Mouse (Mus musculus) ES-E14 (cell line): ENCODE results near the gene Terb1. TPM values are rescaled to one million over a fixed set of nuclear protein-coding genes. Genes with fewer than 3 reads are reported as not detected.
A peak's percentile ranks its signal among the peaks of the same experiment; 100 is the strongest.

ENCODE experiments used
- DNase-seq: peaks from one replicate; pipeline ENCODE4 v3.0.0-alpha.2; 2013; ENCODE audit warnings: low read depth, low spot score
- H3K27ac ChIP-seq: 2 replicates; pipeline ENCODE4 v1.5.1; 2012; ENCODE audit warnings: low read depth, mild to moderate bottlenecking, low read length, moderate library complexity, mixed read lengths; ENCODE audit not compliant: poor library complexity, insufficient read depth, severe bottlenecking
- H3K36me3 ChIP-seq: 2 replicates; pipeline ENCODE4 v1.6.1; 2012; ENCODE audit warnings: mild to moderate bottlenecking, low read length, moderate library complexity, mixed read lengths; ENCODE audit not compliant: control insufficient read depth, poor library complexity, insufficient read depth, severe bottlenecking
- H3K4me1 ChIP-seq, 2 experiments: fragments of 150-350 bp in 1 of 2; sonication (generic) in 1 of 2; 2 replicates each; pipeline ENCODE4 v1.6.1; 2012; ENCODE audit warnings: low read length in 2 of 2, mild to moderate bottlenecking in 1 of 2, mixed read lengths in 1 of 2; ENCODE audit not compliant: control insufficient read depth in 2 of 2, insufficient read depth in 2 of 2, poor library complexity in 1 of 2
- H3K4me3 ChIP-seq, 2 experiments: fragments of 150-350 bp in 1 of 2; sonication (generic) in 1 of 2; 2 replicates each; pipeline ENCODE4 v1.5.1; 2012; ENCODE audit warnings: low read length in 2 of 2, low read depth in 1 of 2, mild to moderate bottlenecking in 1 of 2, mixed read lengths in 1 of 2; ENCODE audit not compliant: insufficient read depth in 1 of 2, poor library complexity in 1 of 2, severe bottlenecking in 1 of 2
- H3K9ac ChIP-seq: 2 replicates; pipeline ENCODE4 v1.6.1; 2012; ENCODE audit warnings: low read depth, mild to moderate bottlenecking, low read length, mixed read lengths; ENCODE audit not compliant: poor library complexity, insufficient read depth, severe bottlenecking
- H3K9me3 ChIP-seq: fragments of 150-350 bp; sonication (generic); 2 replicates; pipeline ENCODE4 v1.6.1; 2012; ENCODE audit warnings: low read depth, mild to moderate bottlenecking, low read length; ENCODE audit not compliant: control insufficient read depth, insufficient read depth
- CHD2 ChIP-seq: IDR thresholded peaks from 2 replicates; pipeline ENCODE4 v1.6.1; 2014; ENCODE audit warnings: mild to moderate bottlenecking, low read depth, low read length, inconsistent platforms
- HCFC1 ChIP-seq: IDR thresholded peaks from 2 replicates; pipeline ENCODE4 v1.6.1; 2012; ENCODE audit warnings: low read length, inconsistent platforms, borderline replicate concordance; ENCODE audit not compliant: insufficient read depth
- MAFK ChIP-seq: IDR thresholded peaks from 2 replicates; pipeline ENCODE4 v1.6.1; 2014; ENCODE audit warnings: mild to moderate bottlenecking, low read depth, low read length, inconsistent platforms; ENCODE audit not compliant: insufficient read depth
- ZC3H11A ChIP-seq: IDR thresholded peaks from 2 replicates; pipeline ENCODE4 v1.6.1; 2012; ENCODE audit warnings: low read depth, mild to moderate bottlenecking, inconsistent platforms, low read length, borderline replicate concordance
- ZNF384 ChIP-seq: IDR thresholded peaks from 2 replicates; pipeline ENCODE4 v1.6.1; 2012; ENCODE audit warnings: low read depth, low read length, inconsistent platforms
- in situ Hi-C, 2 experiments: fragments of 600-800 bp; cut with MboI; formaldehyde crosslinking; loops; one replicate each; pipeline ENCODE4 v1.15.1; 2025; ENCODE audit warnings: low sequenced_read_pairs in 2 of 2, inconsistent platforms in 1 of 2; ENCODE audit not compliant: unreplicated experiment in 2 of 2
- total RNA-seq: library from RNA; depleted of rRNA; stranded (reverse); fragments of 300-350 nt; gene quantifications from 2 replicates; pipeline ENCODE4 v1.2.3, GENCODE M21; 2012

Gene Terb1
- total RNA-seq, 1 experiment, result 0.45 TPM

- TF ChIP-seq ZNF384 (no peak), MAFK (no peak), ZC3H11A (no peak), CHD2 (no peak), HCFC1 (no peak)
- Histone ChIP-seq H3K27ac (no peak within 1 kb of the TSS), H3K36me3 (peaks cover 4% of the 10 kb centered on the region), H3K9ac (peak within 1 kb of the TSS; percentile 96), H3K4me1 (peaks cover 0 to 4% of the 10 kb centered on the region in 2 experiments; a peak in 1 of 4 replicates), H3K4me3 (peak within 1 kb of the TSS; percentile 96 to 98), H3K9me3 (no peaks in the 10 kb centered on the region)
- in situ Hi-C loops, result no loop called here
- DNase-seq, result peak; percentile 79
Measured at GRCm38 (mm10) chr8:104533971-104534778, 24.5 kb upstream of the Terb1 start, which contains the start of the genes Nae1 and Car7. Gene Nae1, minus strand, starts transcription at chr8:104534637. Gene Car7, plus strand, starts transcription at chr8:104534689.

DNA sequence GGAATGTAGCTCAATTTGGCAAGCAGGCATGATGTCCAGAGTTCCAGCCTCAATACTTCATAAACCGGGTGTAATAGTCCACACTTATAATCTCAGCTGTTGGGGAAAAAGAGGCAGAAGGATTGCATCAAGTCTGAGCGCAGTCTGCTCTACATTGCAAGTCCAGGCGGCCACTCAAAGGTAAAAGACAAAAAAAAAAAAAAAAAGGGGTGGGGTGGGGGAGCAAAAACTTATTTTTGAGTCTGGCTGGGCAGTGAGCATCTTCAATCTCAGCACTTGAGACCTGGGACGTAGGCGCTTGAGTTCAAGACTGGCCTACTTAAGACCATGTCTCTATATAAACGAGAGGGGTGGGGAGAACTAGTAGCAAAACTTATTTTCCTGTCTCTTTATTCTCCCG, 23.8 kb upstream of the Terb1 start:
- Histone ChIP-seq H3K4me3 (peak overlapping the region; percentile 96 to 98), H3K36me3 (peaks cover 4% of the 10 kb centered on the region), H3K4me1 (peaks cover 0 to 4% of the 10 kb centered on the region in 2 experiments; a peak in 1 of 4 replicates), H3K9me3 (no peaks in the 10 kb centered on the region), H3K27ac (no peak overlapping the region), H3K9ac (peak overlapping the region; percentile 96)
- in situ Hi-C loops, result no loop called here
- no peak for DNase-seq
- TF ChIP-seq ZNF384 (peak; percentile 57), HCFC1 (no peak)

- no peak for DNase-seq
- peaks cover 4% of the 10 kb centered on the region for H3K36me3 ChIP-seq
- TF ChIP-seq ZNF384, result no peak
- TF ChIP-seq MAFK, result no peak
- TF ChIP-seq CHD2, result no peak
- H3K9me3 ChIP-seq, result no peaks in the 10 kb centered on the region
- H3K4me3 ChIP-seq, result no peak overlapping the region
- no peak overlapping the region for H3K9ac ChIP-seq
- H3K4me1 ChIP-seq, result no peaks in the 10 kb centered on the region
- H3K27ac ChIP-seq, result no peak overlapping the region
- in situ Hi-C loops, result no loop called here
Measured at GRCm38 (mm10) chr8:104529671-104530070, 20.0 kb upstream of the Terb1 start.

DNA sequence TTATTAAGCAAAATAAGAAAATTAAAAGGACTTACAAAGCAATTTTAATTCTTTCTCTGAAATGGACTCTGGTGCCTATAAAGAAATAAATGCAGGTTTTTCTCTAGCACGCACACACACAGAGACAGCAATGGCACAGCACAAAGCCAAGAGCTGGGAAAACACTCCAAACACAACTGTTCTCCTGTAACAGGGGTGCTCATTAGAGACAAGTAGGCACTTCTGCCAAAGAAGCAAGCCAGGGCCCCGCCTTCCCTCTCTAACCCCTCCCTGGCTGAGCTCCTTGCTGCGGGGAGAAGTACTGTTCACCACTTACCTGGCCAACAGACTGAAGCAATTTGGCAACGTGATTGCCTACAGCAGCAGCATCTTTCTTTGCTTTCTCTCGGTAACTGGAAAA, 8.2 kb upstream of the Terb1 start:
- in situ Hi-C loops, result no loop called here
- DNase-seq, result no peak
- Histone ChIP-seq H3K4me1 (no peaks in the 10 kb centered on the region), H3K36me3 (peaks cover 2% of the 10 kb centered on the region; the same call in 1 of the 2 replicates), H3K9me3 (no peaks in the 10 kb centered on the region), H3K9ac (no peak overlapping the region), H3K27ac (no peak overlapping the region), H3K4me3 (no peak overlapping the region)
- TF ChIP-seq MAFK (no peak), ZNF384 (no peak), CHD2 (no peak), HCFC1 (no peak), ZC3H11A (no peak)
